Mouse (Mus musculus) urinary bladder, postnatal 36 days (tissue): ENCODE data around the gene Slc27a1.
A peak's percentile ranks its signal among the peaks of the same experiment; 100 is the strongest.

Experiments
- DNase-seq, 2 experiments: peaks; one replicate each; pipeline ENCODE4 v3.0.0; 2022; ENCODE audit warnings: low spot score in 2 of 2, mixed read lengths in 1 of 2

The Slc27a1 gene

DNA sequence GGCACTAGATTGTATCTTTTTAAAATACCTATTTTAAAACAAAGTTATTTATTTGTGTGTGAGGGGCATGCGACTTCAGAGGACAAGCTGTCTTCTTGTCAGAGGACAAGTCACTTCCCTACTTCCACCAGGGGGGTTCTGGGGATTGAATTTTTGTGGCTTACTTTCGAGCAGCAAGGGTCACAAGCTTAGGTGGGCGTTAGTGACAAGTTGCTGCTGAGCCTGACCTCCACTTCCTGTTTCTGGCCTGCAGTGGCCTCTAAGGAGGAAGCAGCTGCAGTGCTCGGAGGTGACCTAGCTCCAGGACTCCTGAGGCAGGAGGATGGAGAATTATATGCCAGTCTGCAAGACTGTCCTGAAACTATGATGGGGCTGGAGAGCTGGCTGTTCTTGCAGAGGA is 44.7 kb downstream of the Slc27a1 start:
- DNase-seq = no peak

DNA sequence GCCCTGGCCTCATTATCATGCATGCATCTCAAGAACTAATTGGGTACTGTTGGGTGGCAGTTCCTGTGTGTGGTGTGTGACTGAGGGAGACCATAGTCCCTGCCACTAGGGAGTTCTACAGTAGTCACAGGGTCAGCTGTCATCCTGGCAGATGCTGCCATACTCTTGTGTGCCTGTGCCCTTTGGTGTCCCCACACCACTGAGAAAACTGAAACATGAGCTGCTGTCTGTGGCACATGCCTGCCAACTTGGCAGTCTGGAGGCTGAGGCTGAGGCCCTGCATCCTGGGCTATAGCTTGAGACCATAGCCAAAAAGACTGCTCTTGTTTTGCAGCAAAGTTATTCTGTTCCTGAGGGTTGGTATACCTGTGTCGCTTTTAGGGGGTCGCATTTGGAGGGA is 51.1 kb downstream of the Slc27a1 start:
- no peak for DNase-seq

DNA sequence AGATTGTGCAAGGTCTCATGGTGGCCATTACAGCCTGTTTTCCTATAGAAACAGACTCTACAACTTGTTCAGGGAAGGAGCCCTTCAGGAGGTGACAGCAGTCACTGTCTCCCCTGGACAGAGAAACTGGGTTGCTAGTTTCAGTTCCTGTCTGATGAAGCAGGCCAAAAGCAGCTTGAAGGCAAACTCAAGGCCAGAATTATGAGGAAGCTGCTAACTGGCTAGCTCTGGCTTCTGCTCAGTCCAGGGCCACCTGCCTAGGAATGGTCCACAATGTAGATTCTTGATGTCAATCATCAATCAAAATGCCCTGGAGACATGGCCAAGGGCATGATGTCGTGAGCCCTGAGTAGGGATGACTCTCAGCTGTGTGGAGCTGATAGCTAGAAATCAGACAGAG is 56.4 kb downstream of the Slc27a1 start:
- no peak for DNase-seq

DNA sequence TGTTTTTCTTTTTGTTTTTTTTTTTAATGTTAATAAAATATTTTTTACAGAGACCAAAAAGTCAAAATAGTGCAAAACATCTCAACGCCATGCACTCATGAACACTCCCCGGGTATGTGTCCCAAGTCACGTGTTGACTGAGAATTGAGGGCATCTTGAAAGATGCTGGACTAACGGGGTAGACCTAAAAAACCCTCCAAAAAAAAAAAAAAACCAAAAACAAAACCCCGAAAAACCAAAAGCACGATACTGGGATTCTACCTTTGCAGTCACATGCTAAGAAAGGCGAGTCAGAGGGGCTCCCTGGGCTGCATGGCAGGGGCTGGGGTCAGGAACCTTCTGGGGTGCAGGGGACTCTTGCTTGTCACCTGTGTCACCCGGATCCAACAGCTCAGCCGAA is 58.1 kb downstream of the Slc27a1 start:
- no peak for DNase-seq

DNA sequence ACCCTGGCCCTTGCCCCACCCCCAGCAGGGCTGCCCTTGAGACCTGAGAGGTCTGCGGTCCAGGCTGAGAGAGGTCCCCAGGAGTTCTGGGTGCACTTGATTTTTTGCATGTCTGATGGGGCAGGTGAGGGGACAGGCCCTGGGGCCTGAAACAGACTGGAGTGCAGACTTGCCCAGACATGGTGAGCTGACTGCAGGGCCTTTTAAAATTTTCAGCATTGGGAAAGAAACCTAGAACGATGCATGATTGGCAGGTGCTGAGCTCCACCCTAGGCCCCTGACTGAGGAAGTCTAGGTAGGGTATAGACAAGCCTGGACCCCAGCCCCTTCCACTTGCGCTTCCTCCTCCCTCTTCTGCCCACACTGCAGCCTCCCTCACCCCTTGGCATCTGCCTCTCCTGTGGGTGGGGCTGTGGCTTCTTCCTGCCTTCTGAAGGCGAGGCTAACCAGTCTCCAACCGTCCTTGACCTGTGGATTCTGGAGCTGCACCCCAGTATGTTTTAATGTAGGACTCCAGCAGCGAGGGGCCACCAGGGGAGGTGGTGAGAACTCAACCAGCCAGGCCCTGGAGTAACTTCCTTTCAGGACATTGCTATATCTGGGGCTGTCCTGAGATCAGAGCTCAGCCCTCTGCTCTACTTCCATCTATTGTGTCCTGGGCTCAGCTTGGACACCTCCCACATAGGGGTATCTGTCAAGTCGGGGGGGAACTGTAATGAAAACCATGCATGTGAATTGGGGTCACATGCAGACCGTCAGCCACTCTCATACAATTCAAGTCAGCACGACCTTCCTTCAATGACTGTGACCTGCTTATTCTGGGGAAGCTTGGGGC is 58.8 kb downstream of the Slc27a1 start:
- DNase-seq = no peak

DNA sequence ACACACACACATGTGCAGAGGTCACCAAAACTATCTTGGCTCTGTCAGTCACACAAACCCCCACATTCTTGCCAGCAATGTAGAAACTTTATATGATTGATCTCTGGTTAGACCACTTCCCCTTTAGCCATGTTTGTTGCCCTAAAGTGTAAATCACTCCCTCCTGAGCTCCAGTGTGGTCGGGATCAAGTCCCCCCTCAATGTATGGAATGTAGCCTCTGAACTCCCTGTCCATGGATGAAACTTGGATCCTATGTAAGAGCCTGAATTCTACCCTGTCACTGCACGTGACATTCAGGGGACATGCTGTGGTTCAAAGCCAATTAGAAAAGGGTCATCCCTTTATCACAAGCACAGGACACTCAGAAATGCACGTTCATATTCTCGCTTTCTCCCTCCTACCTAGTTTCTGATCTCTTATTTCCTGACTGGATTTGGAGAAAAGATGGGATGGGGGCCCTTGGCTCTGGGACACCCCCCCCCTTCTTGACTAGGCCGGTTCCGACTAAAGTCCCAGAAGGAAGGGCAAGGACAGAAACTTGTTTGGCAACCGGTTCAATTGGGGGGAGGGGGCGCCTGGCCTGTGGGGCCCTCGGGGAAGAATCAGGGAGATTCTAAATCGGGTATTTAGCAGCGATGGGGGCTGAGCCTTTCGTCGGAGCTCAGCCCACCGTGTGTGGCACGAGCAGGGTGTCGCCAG is 59.9 kb downstream of the Slc27a1 start:
- no peak for DNase-seq

DNA sequence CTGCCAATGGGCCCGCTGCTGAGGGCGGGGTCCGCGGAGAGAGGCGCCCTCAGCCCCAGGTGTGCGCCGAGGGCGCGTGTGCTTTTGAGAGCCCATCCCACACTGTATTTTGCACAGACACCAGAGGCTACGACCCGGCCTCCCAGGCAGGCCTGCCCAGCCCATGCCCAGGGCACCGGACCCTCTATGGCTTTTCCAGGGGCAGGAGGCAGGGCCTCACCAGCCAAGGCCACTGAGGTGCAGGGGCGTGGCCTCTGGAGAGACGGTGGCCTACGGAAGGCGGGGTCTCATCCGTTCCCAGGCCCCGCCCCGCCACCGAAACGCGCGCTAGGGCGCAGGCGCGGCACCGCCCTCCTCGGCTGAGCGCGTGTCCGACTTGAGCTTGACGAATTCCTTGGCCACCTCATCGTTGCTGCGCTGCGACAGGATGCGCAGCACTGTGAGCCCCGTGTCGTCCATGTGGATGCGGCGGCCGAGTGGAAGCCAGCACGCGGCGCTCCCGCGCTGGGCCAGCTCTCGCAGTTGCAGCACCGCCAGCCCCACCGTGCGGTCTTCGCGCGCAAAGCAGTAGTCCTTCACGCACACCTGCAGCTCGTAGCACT is 60.5 kb downstream of the Slc27a1 start:
- DNase-seq = peak; percentile 93 to 94

DNA sequence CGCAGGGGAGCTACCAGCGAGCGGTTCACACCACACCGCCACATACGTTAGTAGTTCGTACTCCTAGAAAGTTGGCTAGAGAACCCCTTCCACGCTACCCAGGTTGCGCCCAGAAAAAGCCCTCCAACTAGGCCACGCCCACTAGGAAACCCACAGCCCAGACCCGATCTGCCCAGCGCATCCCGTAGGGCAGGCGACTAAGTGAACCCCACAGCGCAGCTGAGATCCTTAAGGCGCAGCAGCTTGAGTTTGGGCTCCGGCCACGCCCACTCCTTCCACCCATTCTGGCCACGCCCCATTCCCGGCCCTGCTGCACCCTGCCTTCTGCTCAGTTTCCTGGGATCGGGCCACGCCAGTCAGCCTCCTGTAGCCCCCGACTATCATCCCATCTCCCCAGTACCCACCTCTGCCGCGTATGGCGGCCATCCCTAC is 61.1 kb downstream of the Slc27a1 start:
- peak; percentile 41 to 58 for DNase-seq

DNA sequence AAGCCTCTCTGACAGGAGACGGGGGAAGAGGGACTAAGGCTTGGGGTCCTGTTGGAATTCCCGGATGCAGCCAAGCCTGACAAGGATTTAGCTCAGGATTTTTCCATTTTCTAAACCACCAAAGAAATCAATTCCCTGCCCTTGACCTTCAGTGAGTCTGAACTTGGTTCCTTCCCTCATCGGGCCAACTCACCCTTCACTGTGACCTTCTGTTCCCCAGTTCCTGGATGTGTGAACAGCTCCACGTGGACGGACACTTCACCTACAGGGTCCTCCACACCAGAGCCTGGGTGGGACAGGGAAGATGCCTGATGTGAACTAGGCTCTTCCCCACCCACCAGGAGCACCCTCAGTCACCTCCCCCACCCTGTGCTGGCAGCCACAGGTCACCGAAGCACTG is 62.1 kb downstream of the Slc27a1 start:
- no peak for DNase-seq

DNA sequence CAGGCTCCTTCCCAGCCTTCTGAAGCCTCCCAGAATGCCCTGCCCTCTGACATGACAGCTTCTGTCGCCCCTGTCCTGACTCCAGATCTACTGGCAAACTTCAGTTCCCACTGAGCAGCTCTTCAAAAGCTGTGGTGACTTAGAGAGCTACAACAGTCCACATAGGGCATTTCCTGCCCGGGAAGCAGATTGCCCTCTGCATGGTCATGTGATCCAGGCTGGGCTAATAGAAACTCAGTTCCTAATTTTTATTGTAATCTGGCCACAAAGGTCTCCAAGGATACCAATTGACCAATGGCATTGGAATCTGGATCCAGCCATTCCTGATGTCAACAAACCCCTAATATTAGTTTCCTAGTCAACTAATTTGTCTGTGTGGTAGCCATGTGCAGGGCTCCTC is 63.2 kb downstream of the Slc27a1 start:
- no peak for DNase-seq

DNA sequence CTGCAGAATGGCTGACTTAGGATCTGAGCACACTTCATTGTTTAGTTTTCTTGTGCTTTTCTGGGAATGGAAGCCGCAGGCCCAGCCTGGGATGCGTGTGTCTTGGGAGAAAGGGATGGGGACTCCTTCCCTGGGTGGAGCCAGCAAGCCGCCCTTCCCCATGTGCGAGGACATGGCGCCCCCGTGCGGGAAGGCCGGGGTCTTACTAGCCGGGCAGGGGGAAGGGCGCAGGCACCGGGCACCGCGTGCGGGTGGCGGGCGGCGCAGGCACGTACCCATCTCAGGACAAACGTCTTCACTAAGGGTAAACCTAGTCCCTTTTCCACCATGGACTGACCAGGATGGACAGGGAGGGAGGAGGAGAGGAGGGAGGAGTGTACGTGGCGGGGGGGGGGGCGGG is 64.5 kb downstream of the Slc27a1 start:
- DNase-seq = peak; percentile 49 to 52

DNA sequence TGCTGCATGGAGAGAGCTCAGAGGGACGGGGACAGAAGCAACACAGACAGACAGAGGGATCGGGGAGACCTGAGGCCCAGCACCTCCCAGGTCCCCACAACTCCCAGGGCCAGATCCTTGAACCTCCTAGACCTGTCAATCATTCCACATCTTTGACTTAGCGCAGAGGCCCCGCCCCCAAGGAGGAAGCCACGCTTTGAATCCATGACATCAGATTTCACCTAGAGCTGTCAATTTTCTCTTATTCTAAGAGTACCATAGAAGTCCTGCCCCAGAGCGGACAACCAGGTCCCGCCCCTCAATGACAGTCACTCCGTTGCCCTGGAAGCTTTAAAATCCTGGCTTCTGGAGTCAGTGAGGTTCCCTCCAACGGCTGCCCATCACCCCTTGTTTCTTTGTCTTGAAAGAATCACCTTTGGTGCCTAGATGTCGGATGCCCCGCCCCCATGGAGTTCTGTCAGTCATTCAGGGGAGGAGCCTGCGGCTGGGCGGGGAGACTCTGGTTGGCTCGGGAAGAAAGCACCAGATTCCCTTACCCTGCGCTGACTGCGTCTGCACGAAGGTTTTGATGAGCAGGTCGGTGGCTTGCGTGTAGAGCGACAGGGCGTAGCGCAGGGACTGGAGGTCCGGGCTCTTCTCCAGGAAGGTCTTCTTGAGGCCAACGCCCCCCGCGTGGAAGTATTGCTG is 65.4 kb downstream of the Slc27a1 start:
- DNase-seq = peak; percentile 26 to 52
